18 mouse cellular contexts compared by ENCODE assay signal in the genomic region with DNA sequence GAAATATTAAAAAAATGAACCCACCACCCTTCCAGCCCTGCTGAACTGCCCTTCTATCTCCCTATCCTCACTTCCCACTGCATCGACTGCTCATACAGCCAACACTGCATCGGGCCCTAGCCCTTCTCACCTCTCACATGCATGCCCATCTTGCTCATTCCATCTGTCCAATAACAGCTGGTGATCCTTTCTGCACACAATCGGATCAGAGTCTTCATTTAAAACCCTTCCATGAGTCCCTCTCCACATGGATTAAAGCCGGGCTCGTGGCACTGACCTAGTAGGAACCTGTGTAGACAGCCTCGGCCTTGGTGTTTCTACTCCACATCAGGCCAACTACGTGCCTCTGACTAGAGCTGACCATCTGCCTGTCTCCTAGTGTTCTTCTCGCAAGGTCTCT. TPM values are rescaled to one million over a fixed set of nuclear protein-coding genes. Genes with fewer than 3 reads are reported as not detected.
DNase-seq lines count a peak whose midpoint lies in the region; ATAC-seq lines count a peak whose summit lies in the region.
"Had no signal": no experiment of that assay in that cellular context is flagged by ENCODE, and none has a peak within 500 bp of the region (broad histone marks: within the 10 kb centered on the region; RNA-seq: fewer than 3 reads in every experiment).

No protein-coding gene starts in this region.

- no peak overlapping the region for H3K27ac ChIP-seq in embryonic facial prominence, embryonic 12.5 days
- no peak overlapping the region for H3K27ac ChIP-seq in embryonic facial prominence, embryonic 10.5 days (replicated peaks)
- H3K27ac ChIP-seq: embryonic facial prominence, embryonic 15.5 days; heart, embryonic 15.5 days; liver, embryonic 13.5 days had no signal

- no peaks in the 10 kb centered on the region for H3K27me3 ChIP-seq in embryonic facial prominence, embryonic 12.5 days
- H3K27me3 ChIP-seq in embryonic facial prominence, embryonic 10.5 days (replicated peaks; ENCODE audit: low read depth, poor library complexity, severe bottlenecking), result no peaks in the 10 kb centered on the region
- H3K27me3 ChIP-seq: embryonic facial prominence, embryonic 15.5 days; heart, embryonic 15.5 days; liver, embryonic 13.5 days; Patski had no signal

- H3K9ac ChIP-seq in embryonic facial prominence, embryonic 12.5 days, result 0 out of 2 replicates have a peak overlapping the region, but pooled peaks have one; percentile 7
- H3K9ac ChIP-seq: embryonic facial prominence, embryonic 15.5 days; heart, embryonic 15.5 days; liver, embryonic 13.5 days had no signal

- H3K9me3 ChIP-seq in embryonic facial prominence, embryonic 12.5 days, result no peaks in the 10 kb centered on the region
- H3K9me3 ChIP-seq in embryonic facial prominence, embryonic 10.5 days, result 0 out of 2 replicates have a peak, but pooled peaks cover under 1% of the 10 kb centered on the region
- H3K9me3 ChIP-seq: embryonic facial prominence, embryonic 15.5 days; heart, embryonic 15.5 days; liver, embryonic 13.5 days had no signal

- no peak for ATAC-seq in embryonic facial prominence, embryonic 12.5 days (ENCODE audit: insufficient number of reproducible peaks, insufficient read depth, low FRiP score, low TSS enrichment)
- ATAC-seq: Patski had no signal

- peaks cover 8% of the 10 kb centered on the region; the same call in 1 of the 2 replicates for H3K4me1 ChIP-seq in embryonic facial prominence, embryonic 12.5 days
- 0 out of 2 replicates have a peak, but pooled peaks cover 2% of the 10 kb centered on the region for H3K4me1 ChIP-seq in embryonic facial prominence, embryonic 10.5 days

- DNase-seq in embryonic facial prominence, embryonic 10.5 days (ENCODE audit: low spot score), result no peak
- DNase-seq in layer of hippocampus, adult 11-12 months (ENCODE audit: low spot score), result peak; percentile 14
- DNase-seq in layer of hippocampus, adult 18-20 months (ENCODE audit: low spot score in 2 of 2), result no peak
- peak; percentile 70 for DNase-seq in retina, postnatal 1 day
- no peak for DNase-seq in retina, embryonic 14.5 days (ENCODE audit: low spot score)
- DNase-seq in kidney, adult 9 months, result no peak
- DNase-seq in urinary bladder, postnatal 4 days (ENCODE audit: low spot score in 2 of 2), result no peak
- DNase-seq: cerebellum, postnatal 36 days; kidney, adult 8-10 months; kidney, postnatal 4 days; liver, embryonic 13.5 days; right cerebral cortex, postnatal 4 days had no signal

- 88% methylated on average over 8 of the region's 8 CpGs for WGBS in embryonic facial prominence, embryonic 12.5 days
- 88% methylated on average over 8 of the region's 8 CpGs for WGBS in embryonic facial prominence, embryonic 10.5 days

- H3K36me3 ChIP-seq in embryonic facial prominence, embryonic 12.5 days, result no peaks in the 10 kb centered on the region
- peaks cover 3% of the 10 kb centered on the region for H3K36me3 ChIP-seq in embryonic facial prominence, embryonic 10.5 days (replicated peaks)
- H3K36me3 ChIP-seq: embryonic facial prominence, embryonic 15.5 days; heart, embryonic 15.5 days; liver, embryonic 13.5 days had no signal

- H3K4me3 ChIP-seq in embryonic facial prominence, embryonic 12.5 days, result no peak overlapping the region
- H3K4me3 ChIP-seq in embryonic facial prominence, embryonic 10.5 days, result no peak overlapping the region
- H3K4me3 ChIP-seq: embryonic facial prominence, embryonic 15.5 days; heart, embryonic 15.5 days; liver, embryonic 13.5 days; myocyte had no signal

- no peak overlapping the region for H3K4me2 ChIP-seq in embryonic facial prominence, embryonic 12.5 days (replicated peaks)
- H3K4me2 ChIP-seq: liver, embryonic 13.5 days had no signal

RNA-seq across cellular contexts. Expression of gene Leng8, which starts 4.9 kb away (rescaled TPM):
- polyA plus RNA-seq in embryonic facial prominence, embryonic 12.5 days (2016; fragmentation: Nextera tagmentation; extraction: Ambion mirVana), result 80.6 and 80.7 TPM in 2 replicates
- polyA plus RNA-seq in embryonic facial prominence, embryonic 10.5 days (2016; fragmentation: Nextera tagmentation; extraction: Ambion mirVana), result 68.1 and 68.2 TPM in 2 replicates
- 100 to 1,000 TPM; 139 to 159 TPM for total RNA-seq in layer of hippocampus, adult 18-20 months (2021)

RNA-seq across cellular contexts. Expression of gene Ttyh1, which starts 12.8 kb away (rescaled TPM):
- 10.8 and 16.3 TPM in 2 replicates for polyA plus RNA-seq in embryonic facial prominence, embryonic 12.5 days (2016; fragmentation: Nextera tagmentation; extraction: Ambion mirVana)
- 10.5 and 10.9 TPM in 2 replicates for polyA plus RNA-seq in embryonic facial prominence, embryonic 10.5 days (2016; fragmentation: Nextera tagmentation; extraction: Ambion mirVana)
- 100 to 1,000 TPM; 572 to 597 TPM for total RNA-seq in layer of hippocampus, adult 18-20 months (2021)
- total RNA-seq: megakaryocyte, adult 5-6 weeks had no signal

RNA-seq across cellular contexts. Expression of gene Leng9, which starts 18.2 kb away (rescaled TPM):
- polyA plus RNA-seq in embryonic facial prominence, embryonic 12.5 days (2016; fragmentation: Nextera tagmentation; extraction: Ambion mirVana), result 2.8 and 4.0 TPM in 2 replicates
- 1.4 and 1.7 TPM in 2 replicates for polyA plus RNA-seq in embryonic facial prominence, embryonic 10.5 days (2016; fragmentation: Nextera tagmentation; extraction: Ambion mirVana)
- total RNA-seq in layer of hippocampus, adult 18-20 months (2021), result 1 to 10 TPM; 5.1 to 5.9 TPM

RNA-seq across cellular contexts. Expression of gene Cdc42ep5, which starts 32.7 kb away (rescaled TPM):
- 54.8 and 59.5 TPM in 2 replicates for polyA plus RNA-seq in embryonic facial prominence, embryonic 12.5 days (2016; fragmentation: Nextera tagmentation; extraction: Ambion mirVana)
- polyA plus RNA-seq in embryonic facial prominence, embryonic 10.5 days (2016; fragmentation: Nextera tagmentation; extraction: Ambion mirVana), result 32.7 and 34.9 TPM in 2 replicates
- 1 to 10 TPM; 1.3 to 1.9 TPM for total RNA-seq in layer of hippocampus, adult 18-20 months (2021)
- total RNA-seq: megakaryocyte, adult 5-6 weeks had no signal

Comparison
In these comparisons a context has a peak if more than half of its experiments do, and no peak if none do; other contexts are left out.
1. DNase-seq: peak in layer of hippocampus, adult 11-12 months (single experiment) and retina, postnatal 1 day (single experiment); none in embryonic facial prominence, embryonic 10.5 days (single experiment), layer of hippocampus, adult 18-20 months (0 of 2), retina, embryonic 14.5 days (single experiment), kidney, adult 9 months (single experiment) and urinary bladder, postnatal 4 days (0 of 2).